Comparison of ENCODE assay signal across 18 mouse cellular contexts in the genomic region with DNA sequence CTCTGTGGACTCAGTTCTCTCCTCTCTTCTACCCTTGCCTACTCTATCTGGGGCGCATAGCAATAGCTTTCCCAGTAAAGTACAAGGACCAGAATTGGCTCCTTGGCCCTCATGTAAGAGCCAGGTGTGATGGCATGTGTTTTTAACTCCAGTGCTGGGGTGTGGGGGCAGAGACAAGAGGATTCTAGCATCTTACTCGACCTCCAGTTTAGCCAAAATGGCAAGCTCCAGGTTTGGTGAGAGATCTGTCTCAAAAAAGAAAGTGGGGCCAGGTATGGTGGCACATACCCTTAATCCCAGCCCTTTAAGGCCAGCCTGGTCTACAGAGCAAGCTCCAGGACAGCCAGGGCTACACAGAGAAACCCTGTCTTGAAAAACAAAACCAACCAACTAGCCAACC.
"Had no signal": no experiment of that assay in that cellular context is flagged by ENCODE, and none has a peak within 500 bp of the region (broad histone marks: within the 10 kb centered on the region; RNA-seq: fewer than 3 reads in every experiment).

No protein-coding gene starts in this region.

- H3K4me3 ChIP-seq: midbrain, embryonic 10.5 days; midbrain, embryonic 12.5 days; myocyte; neural tube, embryonic 13.5 days; neural tube, embryonic 15.5 days had no signal

- H3K9me3 ChIP-seq: midbrain, embryonic 10.5 days; neural tube, embryonic 13.5 days; neural tube, embryonic 15.5 days had no signal

- H3K27ac ChIP-seq: midbrain, embryonic 10.5 days; midbrain, embryonic 12.5 days; neural tube, embryonic 13.5 days; neural tube, embryonic 15.5 days had no signal

- H3K4me2 ChIP-seq: lung, embryonic 14.5 days; midbrain, embryonic 12.5 days; neural tube, embryonic 13.5 days; neural tube, embryonic 15.5 days had no signal

- H3K36me3 ChIP-seq: midbrain, embryonic 10.5 days; midbrain, embryonic 12.5 days; neural tube, embryonic 13.5 days; neural tube, embryonic 15.5 days had no signal

- ATAC-seq: midbrain, embryonic 16.5 days had no signal

- H3K9ac ChIP-seq: lung, embryonic 14.5 days; midbrain, embryonic 12.5 days; neural tube, embryonic 13.5 days; neural tube, embryonic 15.5 days had no signal

- DNase-seq: lung, embryonic 14.5 days; lung, postnatal 10 days; lung, postnatal 4 days; midbrain, embryonic 14.5 days; retina, postnatal 1 day; right cerebral cortex, adult 18-20 months; right cerebral cortex, postnatal 25 days; right cerebral cortex, postnatal 4 days; spleen, adult 18-20 months; thymus, adult 18-20 months; thymus, postnatal 14 days; thymus, postnatal 36 days had no signal

- H3K27me3 ChIP-seq: neural tube, embryonic 15.5 days had no signal
